Mouse (Mus musculus): ENCODE results near the gene Snapc5.
"Not testable (repeated sequence)": the region's sequence is repeated elsewhere in the genome, so short reads cannot be mapped to it uniquely, and the experiment has no call there.

Snapc5 gene

GRCm38 (mm10) chr9:64178974-64179646 lies at the start of gene Snapc5:
Gene Snapc5, plus strand, starts transcription at chr9:64179274.
- peak; percentile 96 for DNase-seq

DNA sequence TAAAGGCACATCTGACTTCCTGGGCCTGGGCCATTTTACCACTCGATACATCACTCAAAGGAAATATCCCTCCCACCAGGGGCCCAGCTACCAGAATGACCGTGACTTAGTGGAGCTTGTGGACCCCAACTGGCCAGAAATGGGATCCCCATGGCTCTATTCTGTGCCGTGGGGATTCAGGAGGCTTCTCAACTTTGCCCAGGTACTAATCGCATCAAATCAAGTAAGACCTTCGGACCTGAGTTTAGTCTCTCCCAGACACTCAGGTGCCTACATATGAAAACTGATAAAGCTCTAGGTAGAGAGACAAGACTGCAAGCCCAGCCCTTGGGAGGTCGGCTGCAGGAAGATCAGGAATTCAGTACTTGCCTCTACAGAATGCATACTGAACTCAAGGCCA lies 47.5 kb upstream of the Snapc5 start:
- no peak for DNase-seq

DNA sequence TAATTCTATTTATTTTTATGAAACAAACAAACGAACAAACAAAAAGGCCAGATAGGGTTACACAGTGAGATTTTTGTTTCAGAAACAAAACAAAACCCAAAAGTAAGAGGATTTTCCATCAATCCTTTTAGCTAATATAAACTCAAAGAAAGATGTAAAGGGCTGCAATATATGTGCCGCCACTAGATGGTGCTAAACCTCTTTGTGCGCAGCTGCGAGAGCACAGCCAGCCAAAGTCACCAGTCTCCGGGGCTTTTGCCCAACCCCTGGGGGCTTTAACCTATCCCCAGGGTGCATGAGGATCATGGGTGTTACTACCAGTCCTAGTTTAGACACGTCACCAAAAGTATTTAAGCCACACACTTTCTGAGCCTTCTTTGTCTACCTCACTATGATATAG lies 40.2 kb upstream of the Snapc5 start:
- peak; percentile 72 for DNase-seq

DNA sequence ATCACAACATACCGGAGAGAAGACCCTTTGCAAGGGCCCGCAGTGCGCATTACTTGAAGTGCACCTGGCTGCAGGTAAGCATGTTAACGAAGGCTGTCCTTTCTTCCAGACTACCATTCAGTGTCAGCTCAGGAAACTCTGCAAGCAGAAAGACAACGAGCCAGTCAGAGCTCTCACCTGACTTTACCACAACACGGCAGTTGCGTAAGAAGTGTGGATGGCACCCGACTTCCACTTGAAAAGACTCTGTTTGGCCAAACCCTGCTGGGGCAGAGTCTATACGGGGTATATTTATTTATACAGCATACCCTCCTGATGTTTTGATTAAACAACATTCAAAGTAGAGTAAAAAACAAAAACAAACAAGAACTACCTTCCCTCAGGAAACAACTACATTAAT lies 39.2 kb upstream of the Snapc5 start:
- no peak for DNase-seq

- no peak for DNase-seq
These were observed 22.4 kb upstream of the Snapc5 start for GRCm38 (mm10) chr9:64156641-64157040.

GRCm38 (mm10) chr9:64160471-64160870 lies 18.6 kb upstream of the Snapc5 start:
- DNase-seq: no peak

DNA sequence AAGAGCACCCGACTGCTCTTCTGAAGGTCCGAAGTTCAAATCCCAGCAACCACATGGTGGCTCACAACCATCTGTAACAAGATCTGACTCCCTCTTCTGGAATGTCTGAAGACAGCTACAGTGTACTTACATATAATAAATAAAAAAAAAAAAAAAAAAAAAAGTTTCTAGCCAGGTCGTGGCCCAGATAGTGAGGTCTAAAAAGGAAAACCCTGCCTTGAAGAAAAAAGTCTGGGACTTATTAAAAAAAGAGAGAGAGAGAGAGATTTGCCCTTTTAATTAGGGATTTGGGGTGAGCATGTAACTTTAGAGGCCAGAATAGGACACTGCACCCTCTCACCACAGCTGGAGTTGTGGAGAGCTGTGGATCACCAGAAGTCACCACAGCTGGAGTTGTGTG lies 9.1 kb upstream of the Snapc5 start:
- DNase-seq: not testable (repeated sequence)

DNA sequence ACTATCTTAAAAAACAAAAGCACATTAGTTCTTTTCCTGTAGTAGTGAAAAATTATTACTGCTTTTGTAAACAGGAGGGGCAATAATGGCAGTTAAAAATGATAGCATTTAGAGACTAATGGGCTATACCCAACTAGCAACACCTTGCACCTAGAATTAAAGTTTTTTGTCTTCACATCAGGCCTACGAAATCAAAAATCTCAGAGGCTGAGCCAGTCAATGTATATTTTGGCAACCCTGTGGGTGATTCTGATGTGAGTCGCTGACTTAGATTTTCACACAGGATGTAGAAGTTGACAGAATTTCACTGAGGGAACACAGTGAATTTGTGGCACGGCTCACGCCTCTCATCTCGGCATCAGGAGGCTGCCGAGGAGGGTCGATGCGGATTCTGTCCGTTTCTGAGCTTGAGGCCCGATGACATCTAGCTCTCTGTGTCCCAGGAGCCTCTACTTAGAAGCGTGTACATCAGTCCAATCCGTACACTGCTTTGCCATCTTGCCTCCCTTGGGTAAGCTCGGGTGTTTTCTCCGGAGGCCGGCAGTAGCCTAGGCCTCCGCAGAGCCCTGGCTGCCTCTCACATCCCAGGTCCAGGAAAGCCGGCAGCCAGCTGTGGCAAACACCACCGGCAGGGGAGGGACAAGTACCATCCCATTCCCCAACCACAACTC lies 6.8 kb upstream of the Snapc5 start:
- DNase-seq: no peak

- peak; percentile 91 for DNase-seq
These were observed 6.0 kb upstream of the Snapc5 start, which contains the start of the genes Zwilch and Rpl4 for GRCm38 (mm10) chr9:64172816-64173665. Gene Zwilch, minus strand, starts transcription at chr9:64173104. Gene Rpl4, plus strand, starts transcription at chr9:64173375.

DNA sequence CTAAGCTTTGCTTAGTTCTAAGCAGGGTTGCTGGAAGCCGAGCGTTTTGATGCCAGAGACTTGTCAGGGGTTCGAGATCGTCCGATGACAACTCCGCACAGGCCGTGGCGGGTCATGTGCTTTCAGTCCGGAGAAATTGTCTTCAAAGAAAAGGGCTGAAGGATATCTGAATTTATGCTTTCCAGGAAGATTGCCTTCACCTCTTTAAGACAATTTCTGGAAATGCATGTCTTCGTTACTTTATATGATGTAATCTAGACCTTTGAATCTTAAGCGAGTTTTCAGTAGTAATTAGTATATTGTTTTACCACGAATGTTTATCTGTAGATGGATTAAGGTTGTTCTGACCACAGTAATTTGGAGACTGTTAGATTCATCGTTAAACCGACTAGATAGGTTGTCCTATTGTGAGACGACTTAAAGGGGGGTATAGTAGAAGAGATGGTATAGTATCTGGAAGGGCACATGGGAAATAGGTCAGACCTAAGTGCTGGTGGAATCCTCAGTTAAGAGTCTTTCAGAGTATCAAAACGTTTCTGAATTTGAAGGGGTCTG lies 5.3 kb upstream of the Snapc5 start:
- no peak for DNase-seq

DNA sequence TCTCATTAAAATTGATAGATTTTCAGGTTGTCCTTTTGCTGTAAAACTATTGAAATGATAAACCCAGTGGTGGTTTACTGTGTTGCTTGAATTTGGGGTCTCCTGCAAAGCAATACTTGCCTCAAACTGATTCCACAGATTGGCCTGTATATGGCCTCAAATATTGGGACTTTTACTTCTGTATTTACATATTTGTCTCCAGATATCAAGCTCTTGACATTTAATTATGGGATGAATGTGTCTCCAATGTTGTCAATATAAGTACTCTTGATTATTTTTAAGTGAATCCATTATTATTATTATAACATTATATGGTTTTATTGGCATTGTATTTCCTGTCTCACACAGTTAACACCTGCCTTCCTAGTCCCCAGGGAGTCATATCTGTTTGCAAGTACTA lies 4.7 kb upstream of the Snapc5 start:
- no peak for DNase-seq

- no peak for DNase-seq
These were observed 4.3 kb upstream of the Snapc5 start for GRCm38 (mm10) chr9:64174766-64175165.

GRCm38 (mm10) chr9:64175378-64175777 lies 3.7 kb upstream of the Snapc5 start:
- no peak for DNase-seq

DNA sequence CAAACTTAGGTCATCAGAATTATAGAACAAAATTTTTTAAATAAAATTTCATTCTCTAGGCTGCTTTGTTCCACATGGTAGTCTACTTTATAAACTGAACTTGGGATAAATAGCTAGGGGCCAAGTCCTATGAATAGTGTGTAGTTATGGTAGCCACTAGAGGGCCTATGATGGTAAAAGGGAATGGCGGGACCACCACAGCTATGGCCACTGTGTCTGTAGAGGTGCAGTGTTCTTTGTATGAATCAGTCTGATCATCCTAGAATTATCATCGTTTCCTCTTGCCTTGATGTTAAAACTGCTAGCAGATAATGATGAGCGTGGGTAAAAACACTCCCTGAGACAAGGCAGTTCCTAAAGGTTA lies 482 bp upstream of the Snapc5 start:
- DNase-seq: no peak

- not testable (repeated sequence) for DNase-seq
These were observed 4.2 kb downstream of the Snapc5 start for GRCm38 (mm10) chr9:64183295-64183694.

- DNase-seq: no peak
These were observed 5.2 kb downstream of the Snapc5 start for GRCm38 (mm10) chr9:64184166-64184840.

- DNase-seq: no peak
These were observed 14.8 kb downstream of the Snapc5 start for GRCm38 (mm10) chr9:64193879-64194278.

DNA sequence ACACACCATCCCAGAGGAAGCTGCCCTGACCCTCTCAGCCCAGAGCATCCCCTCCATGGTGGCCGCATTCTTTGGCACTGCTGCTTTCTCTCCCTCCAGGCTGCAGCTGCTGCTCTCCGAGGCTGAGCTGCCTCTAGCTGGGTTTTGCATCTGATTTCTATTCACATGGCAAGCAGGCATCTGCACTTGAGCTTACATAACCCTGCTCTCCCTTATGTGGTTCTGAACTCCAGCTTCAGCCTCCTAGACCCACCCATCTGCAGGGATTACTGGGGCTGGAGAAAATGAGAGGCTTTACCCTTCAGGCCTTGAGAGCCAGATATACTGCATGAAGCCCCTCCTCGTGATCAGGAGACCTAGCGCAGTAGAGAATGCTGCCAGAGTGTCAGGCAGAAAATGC lies 16.5 kb downstream of the Snapc5 start:
- DNase-seq: peak; percentile 32

- DNase-seq: no peak
These were observed 18.4 kb downstream of the Snapc5 start for GRCm38 (mm10) chr9:64197524-64197923.

DNA sequence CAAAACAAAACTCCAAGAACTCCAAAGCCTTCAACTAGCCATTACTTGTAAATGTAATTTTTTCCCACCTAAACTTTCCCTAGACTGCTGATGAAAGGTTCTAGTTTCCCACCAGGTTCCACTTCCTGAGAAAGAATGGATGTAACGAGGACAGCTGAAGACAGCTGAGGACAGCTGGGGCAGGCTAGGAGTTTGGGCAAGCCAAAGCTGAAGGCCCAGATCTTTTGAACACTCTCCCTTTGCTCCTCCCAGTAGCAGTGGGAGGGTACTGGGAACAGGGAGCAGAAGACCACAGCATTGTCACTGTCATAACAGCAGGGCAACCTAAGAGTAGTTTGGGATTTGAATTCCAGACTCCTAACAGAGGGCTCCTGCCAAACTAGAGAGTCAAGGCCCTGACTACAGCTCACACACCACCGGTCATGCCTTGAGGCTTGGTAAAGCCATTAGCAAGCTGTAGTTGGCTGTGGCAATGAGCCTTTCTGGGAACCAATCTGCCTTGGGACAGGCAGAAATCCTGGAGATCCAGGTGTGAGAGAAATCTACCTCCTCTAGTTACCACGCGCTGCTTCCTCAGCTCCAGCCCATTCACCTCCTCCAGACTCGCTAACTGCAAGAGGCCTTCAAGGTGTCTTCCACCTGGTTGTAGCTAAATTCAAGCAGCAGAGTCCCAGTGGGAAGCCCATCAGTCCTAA lies 19.1 kb downstream of the Snapc5 start:
- DNase-seq: no peak

DNA sequence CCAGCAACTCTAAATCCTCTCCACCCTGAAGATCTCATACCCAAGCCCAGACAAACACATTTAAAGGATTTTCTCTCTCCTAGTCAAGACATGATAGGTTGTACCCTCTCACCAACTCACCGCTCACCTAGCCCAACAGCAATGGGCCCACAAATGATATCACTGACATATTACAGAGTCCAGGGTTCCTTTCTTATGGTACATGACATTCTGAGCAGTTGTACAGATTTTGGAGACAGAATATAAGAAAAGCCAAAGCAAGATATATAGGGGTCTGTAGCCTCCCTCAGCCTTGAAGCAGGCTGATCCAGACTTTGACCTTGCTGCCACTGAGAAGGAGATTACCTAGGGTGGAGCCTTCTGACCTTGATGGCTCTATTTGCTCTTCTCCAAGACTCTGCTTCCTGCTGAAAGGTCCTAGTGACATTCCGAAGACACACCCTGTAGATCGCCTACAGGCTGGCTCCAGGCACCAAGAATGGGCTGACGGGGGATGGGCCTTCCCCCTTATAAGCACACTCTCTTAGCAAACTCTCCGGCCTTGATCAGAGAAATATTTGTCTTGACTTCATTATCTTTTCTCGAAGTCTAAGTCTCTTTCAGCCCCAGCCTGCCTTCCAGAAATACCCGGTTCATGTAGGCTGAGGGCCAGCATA lies 19.8 kb downstream of the Snapc5 start:
- not testable (repeated sequence) for DNase-seq

DNA sequence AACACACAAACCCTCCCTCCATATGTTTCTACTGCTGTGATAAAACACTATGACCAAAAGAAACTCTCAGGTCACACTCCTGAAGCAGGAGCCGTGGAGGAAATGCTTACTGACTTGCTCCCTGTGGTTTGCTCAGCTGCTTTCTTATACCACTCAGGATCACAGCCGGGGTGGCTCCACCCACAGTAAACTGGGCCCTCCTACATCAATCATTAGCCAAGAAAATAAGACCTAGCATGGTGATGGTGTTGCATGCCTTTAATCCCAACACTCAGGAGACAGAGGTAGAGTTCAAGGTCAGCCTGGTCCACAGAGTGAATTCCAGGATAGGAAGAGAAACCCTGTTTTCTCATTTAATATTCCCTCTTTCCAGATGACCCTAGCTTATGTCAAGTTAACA lies 20.8 kb downstream of the Snapc5 start:
- DNase-seq: peak; percentile 34

All from kidney, postnatal 10 days (tissue).